ENCODE assay signal across 17 mouse cellular contexts in genomic region chr17:70966126-70966525, GRCm38 (mm10).
"Had no signal": no experiment of that assay in that cellular context is flagged by ENCODE, and none has a peak within 500 bp of the region (broad histone marks: within the 10 kb centered on the region; RNA-seq: fewer than 3 reads in every experiment).

No protein-coding gene starts in this region.

- ATAC-seq: midbrain, embryonic 13.5 days had no signal

- H3K36me3 ChIP-seq: limb, embryonic 13.5 days; liver, embryonic 15.5 days; midbrain, embryonic 13.5 days had no signal

- DNase-seq: kidney, adult 11 months; kidney, adult 9 months; kidney, postnatal 36 days; layer of hippocampus, adult 9-11 months; lung, embryonic 14.5 days; lung, postnatal 10 days; lung, postnatal 4 days; retina, postnatal 1 day; right cerebral cortex, postnatal 4 days; thymus, adult 2 months; thymus, postnatal 25 days had no signal

- H3K4me2 ChIP-seq: limb, embryonic 13.5 days; liver, embryonic 15.5 days; lung, embryonic 14.5 days; midbrain, embryonic 13.5 days had no signal

- H3K27ac ChIP-seq: kidney, postnatal 0 days; limb, embryonic 13.5 days; liver, embryonic 15.5 days; midbrain, embryonic 13.5 days; stomach, postnatal 0 days had no signal

- H3K9ac ChIP-seq: limb, embryonic 13.5 days; liver, embryonic 15.5 days; lung, embryonic 14.5 days; midbrain, embryonic 13.5 days had no signal

- H3K9me3 ChIP-seq: limb, embryonic 13.5 days; liver, embryonic 15.5 days; midbrain, embryonic 13.5 days had no signal

- H3K4me3 ChIP-seq: limb, embryonic 13.5 days; liver, embryonic 15.5 days; midbrain, embryonic 13.5 days; myocyte had no signal

- H3K4me1 ChIP-seq: liver, embryonic 15.5 days had no signal

- H3K27me3 ChIP-seq: liver, embryonic 15.5 days had no signal
